Mouse (Mus musculus) lung, postnatal 14 days (tissue): ENCODE data around the gene Sdhaf1.

Source experiments
- DNase-seq: peaks from one replicate; pipeline ENCODE4 v3.0.0; 2021

The Sdhaf1 gene

DNA sequence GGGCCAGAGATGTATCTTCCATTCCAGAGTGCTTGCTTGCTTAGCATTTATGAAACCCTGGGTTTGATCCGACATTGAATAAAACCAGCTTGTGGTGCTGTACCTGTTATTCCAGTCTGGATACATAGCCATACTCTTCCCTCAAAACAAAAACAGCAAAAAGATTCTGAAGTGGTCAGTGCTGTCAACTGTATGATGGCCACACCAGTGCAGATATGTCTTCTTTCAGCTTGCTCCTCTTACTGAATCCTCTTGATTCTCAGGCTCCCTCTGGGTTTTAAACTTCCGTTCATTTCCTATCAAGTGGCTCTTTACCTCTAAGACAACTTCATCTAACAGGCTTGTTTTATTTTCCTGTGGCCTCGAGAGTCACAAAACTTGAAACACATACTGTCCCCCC lies at the start of gene Sdhaf1:
Gene Sdhaf1 (minus strand): TSS at position 101 of the 400 bp plus-strand sequence.
- DNase-seq: no peak

GRCm38 (mm10) chr7:30367466-30367865 lies 43.8 kb upstream of the Sdhaf1 start:
- no peak for DNase-seq

- DNase-seq: no peak
These were observed 39.6 kb upstream of the Sdhaf1 start for GRCm38 (mm10) chr7:30363344-30363738.

GRCm38 (mm10) chr7:30362652-30363343 lies 39.1 kb upstream of the Sdhaf1 start, which contains the start of gene Lrfn3:
Gene Lrfn3, minus strand, starts transcription at chr7:30362772.
- peak; percentile 41 for DNase-seq

GRCm38 (mm10) chr7:30360028-30360427 lies 36.3 kb upstream of the Sdhaf1 start:
- DNase-seq: no peak

DNA sequence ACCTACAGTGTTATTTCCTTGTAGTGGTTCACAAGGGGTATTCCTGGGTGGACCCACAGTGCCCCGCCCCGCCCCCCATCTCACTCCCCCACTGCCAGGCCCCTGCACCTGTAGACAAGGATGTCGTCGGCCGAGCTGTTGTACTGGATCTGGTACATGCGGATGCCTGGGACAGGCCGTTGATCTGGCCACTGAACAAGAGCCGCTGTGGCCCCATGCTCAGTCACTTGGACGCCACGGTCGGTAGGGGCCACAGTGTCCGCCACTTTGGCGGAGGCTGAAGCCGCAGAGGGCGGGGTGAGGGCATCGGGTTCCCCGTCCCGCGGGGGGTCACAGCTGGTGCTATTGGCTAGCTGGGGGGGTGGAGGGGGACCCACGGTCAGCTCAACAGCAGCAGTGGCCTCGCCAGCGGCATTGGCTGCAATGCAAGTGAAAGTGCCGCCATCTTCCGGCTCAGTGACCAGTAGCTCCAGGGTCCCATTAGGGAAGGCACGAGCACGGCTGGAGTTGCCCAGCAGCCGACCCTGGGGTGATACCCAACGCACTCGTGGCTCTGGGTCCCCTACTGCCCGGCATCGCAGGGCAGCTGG lies 35.7 kb upstream of the Sdhaf1 start:
- DNase-seq: no peak

DNA sequence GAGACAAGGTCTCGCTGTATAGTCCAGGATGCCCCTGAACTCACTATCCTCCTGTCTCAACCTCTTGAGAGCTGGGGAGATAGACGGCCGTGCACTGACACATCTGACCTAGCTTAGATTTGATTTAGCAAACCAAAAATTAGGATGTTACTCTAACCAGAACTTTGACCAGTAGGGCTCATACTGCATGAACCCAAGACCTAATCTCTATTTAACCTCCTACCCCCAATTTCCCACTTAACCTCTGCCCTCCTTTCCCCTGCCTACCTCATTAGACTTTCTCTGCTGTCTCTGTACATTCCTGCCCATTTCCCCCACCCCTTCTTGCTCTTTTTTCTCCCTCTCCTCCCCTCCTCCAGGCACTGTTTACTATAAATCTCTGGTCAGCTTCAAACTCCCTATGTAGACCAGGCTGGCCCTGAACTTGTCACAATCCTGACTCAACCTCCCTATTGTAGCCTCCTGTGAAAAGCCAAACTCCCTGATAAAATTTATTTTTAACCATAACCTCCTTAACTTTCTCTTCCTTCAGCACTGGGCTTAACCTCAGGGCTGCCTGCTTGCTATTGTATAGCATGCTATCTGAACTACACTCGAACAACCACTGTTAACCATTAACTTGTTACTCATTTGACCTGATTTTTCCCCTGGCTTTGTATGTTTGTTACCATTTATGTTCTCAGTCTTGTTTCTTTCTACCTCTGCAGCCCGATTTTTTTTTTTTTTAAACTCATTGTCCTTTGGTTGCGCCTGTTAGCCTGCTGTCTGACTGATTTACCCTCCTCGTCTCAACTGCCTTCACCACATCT lies 34.9 kb upstream of the Sdhaf1 start:
- DNase-seq: no peak

GRCm38 (mm10) chr7:30354059-30354458 lies 30.4 kb upstream of the Sdhaf1 start:
- no peak for DNase-seq

DNA sequence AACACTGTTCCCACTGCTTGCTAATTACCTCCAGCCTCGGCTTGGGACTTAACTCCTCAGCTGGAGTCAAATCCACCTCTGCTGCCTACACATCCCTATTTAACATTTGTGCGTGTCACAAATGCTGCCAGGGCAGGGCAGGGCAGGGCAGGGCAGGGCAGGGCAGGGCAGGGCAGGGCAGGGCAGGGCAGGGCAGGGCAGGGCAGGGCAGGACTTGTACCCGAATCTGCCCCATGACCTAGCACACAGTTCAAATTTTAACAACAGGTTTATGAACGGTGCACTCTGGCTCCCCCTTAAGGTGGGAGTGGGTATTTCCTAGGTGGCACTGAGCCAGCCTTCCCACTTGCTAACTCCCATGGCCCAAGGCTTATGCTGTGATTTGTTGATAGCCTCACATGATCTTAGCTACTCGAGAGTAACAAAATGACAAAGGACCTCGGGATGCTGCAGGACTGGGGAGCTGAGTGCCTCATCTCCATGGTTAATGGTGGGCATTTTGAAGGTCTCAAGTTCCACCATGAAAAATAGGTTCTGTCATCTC lies 29.7 kb upstream of the Sdhaf1 start:
- peak; percentile 80 for DNase-seq

- DNase-seq: peak; percentile 59
These were observed 24.1 kb upstream of the Sdhaf1 start for GRCm38 (mm10) chr7:30347828-30348227.

GRCm38 (mm10) chr7:30346635-30347379 lies 23.1 kb upstream of the Sdhaf1 start:
- peak; percentile 82 for DNase-seq

DNA sequence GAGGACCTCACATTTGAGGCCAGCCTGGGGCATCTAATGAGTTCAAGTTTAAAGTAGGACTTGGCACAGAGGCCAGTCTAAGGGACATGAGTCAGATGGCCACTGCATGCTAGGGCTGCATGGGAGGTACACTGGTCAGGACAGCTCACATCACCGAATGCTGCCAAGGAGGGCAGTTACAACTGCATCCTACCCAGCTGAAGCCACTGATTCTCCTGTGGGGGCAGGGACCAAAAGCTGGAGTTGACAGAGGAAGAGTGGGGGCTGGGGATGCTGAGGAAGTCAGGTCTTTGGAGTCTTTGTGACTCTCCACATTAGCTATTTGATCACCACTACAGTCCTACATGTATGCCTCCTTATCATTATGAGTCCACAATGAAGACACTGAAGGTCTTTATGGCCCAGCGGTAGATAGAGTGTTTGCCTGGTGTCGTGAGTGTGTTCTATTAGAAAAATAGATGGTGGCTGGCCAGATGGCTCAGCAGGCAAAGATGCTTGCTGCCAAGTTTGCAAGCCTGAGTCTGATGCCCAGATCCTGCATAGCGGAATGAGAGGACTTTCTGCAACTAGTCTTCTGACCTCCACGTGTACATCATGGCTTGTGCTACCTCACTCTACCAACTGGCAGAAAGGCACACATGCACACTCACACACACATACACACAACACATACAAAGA lies 15.9 kb upstream of the Sdhaf1 start:
- no peak for DNase-seq

GRCm38 (mm10) chr7:30336384-30336783 lies 12.7 kb upstream of the Sdhaf1 start:
- DNase-seq: peak; percentile 90

DNA sequence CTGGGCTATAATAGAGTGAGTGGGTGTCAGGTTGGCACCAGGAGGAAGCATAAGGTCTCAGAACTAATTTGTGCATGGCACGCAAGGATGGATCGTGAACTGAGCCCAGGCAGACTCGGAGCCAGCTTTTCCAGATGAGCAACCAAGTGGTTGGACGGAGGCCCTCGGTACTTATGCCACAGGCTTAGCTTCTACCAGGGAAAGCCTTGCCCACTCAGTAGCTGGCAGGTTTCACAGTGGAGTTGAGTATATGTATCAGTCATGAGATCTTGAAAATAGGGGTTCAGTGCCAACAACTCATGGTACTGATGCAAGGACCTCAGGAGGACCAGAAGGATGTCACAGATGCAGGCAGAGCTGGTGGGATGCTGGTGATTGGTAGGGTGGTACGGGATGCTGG lies 12.0 kb upstream of the Sdhaf1 start:
- DNase-seq: no peak

DNA sequence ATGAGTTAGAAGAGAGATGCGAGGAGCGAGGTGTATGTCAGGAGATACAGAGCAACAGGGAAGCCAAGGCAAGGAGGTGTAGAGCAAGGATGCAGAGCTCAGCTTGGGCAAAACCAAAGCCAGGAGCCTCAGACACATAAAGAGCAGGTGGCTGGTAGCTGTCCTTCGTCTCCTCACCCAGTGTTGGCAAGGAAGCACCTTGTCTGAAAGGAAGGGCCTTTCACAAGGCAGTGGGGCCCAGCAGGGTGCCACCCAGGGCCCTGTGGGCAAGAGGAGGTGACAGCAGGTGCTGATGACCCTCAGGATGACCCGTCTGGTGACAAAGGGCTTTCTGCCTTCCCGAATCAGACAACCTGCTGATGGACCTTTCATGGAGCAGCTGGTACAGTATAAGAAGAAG lies 10.9 kb upstream of the Sdhaf1 start:
- DNase-seq: no peak

- DNase-seq: peak; percentile 74
These were observed 9.7 kb upstream of the Sdhaf1 start for GRCm38 (mm10) chr7:30333436-30333835.

- DNase-seq: no peak
These were observed 9.0 kb upstream of the Sdhaf1 start for GRCm38 (mm10) chr7:30332622-30333259.

DNA sequence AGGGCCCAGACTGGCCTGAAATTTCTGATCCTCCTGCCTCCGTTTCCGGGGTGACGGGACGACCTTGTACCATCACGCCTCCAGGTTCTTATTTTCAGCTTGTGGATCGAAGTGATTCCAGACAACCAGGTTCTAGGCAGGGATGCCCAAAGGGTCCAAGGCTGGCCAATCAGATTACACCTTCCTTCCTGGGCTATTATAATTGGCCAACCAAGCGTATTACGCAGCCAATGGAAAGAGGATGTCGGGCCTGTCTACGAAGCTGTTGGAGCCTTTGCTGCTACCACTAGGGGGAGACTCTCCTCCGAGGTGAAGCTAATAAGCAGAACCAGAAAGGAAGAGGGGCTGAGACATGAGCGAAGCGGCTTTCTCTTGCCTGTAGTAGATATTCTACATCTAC lies 8.2 kb upstream of the Sdhaf1 start:
- peak; percentile 79 for DNase-seq

DNA sequence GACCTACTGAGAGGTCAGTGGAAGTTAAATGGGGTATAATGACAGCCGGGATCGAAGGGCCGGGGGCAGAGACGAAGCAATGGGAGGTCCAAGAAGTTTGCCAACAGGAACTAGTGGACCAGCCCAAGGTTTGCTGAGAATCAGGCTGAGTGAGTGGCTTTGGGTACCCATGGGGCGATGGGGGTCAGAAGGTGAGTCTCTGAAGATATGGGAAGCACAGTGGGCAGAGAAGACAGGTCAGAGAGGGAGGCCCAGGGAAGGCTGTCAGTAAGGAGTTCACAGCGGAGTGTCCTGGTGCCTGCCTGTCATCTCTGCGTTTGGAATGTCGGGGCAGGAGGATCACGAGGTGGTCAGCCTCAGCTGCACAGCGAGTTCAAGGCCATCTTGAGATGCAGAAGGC lies 4.7 kb upstream of the Sdhaf1 start:
- DNase-seq: no peak

- peak; percentile 50 for DNase-seq
These were observed 3.4 kb upstream of the Sdhaf1 start for GRCm38 (mm10) chr7:30327140-30327539.

DNA sequence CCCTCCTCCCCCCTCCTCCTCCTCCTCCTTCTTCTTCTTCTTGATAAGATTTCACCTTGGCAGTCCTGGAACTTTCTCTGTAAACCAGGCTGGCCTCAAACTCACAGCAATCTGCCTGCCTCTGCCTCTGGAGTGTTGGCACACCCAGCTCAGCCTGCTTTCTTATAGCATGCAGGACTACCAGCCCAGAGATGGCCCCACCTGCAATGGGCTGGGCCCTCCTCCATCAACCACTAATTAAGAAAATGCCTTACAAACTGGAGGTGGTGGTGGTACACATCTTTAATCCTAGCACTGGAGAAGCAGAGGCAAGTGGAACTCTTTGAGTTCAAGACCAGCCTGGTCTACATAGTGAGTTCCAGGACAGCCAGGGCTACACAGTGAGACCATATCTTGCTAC lies 2.7 kb upstream of the Sdhaf1 start:
- no peak for DNase-seq

DNA sequence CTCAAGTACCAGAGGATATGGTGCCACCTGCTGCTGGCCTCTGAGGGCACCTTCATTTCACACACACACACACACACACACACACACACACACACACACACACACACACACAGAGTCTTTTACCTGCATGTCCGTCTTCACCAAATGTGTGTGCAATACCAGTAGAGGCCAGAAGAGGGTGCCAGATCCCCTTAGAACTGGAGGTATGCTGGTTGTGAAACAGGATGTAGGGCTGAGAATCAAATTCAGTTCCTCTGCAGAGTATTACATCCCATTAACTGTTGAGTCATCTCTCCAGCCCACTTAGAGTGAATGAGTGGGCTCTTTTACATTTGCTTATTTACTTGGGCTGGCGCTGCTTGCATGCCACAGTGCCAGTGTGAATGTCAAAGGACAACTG lies 1.7 kb upstream of the Sdhaf1 start:
- DNase-seq: peak; percentile 51
